Mouse (Mus musculus): ENCODE measurements around the gene Ccdc117.
A peak's percentile ranks its signal among the peaks of the same experiment; 100 is the strongest.
"Not testable (repeated sequence)": the region's sequence is repeated elsewhere in the genome, so short reads cannot be mapped to it uniquely, and the experiment has no call there.

Ccdc117 gene

GRCm38 (mm10) chr11:5509215-5510098 is 32.5 kb downstream of the Ccdc117 start:
- DNase-seq (ENCODE audit: low read depth) = peak; percentile 65

GRCm38 (mm10) chr11:5505856-5506575 is 36.0 kb downstream of the Ccdc117 start:
- DNase-seq (ENCODE audit: low read depth) = no peak

- no peak for DNase-seq (ENCODE audit: low read depth)
Observed at GRCm38 (mm10) chr11:5502351-5503051, 39.5 kb downstream of the Ccdc117 start.

- DNase-seq (ENCODE audit: low read depth) = no peak
Observed at GRCm38 (mm10) chr11:5500903-5501741, 40.9 kb downstream of the Ccdc117 start.

- no peak for DNase-seq (ENCODE audit: low read depth)
Observed at GRCm38 (mm10) chr11:5499961-5500644, 41.9 kb downstream of the Ccdc117 start.

- no peak for DNase-seq (ENCODE audit: low read depth)
Observed at GRCm38 (mm10) chr11:5498931-5499661, 42.9 kb downstream of the Ccdc117 start.

GRCm38 (mm10) chr11:5498422-5498821 is 43.6 kb downstream of the Ccdc117 start:
- no peak for DNase-seq (ENCODE audit: low read depth)

- DNase-seq (ENCODE audit: low read depth) = no peak
Observed at GRCm38 (mm10) chr11:5496559-5497248, 45.3 kb downstream of the Ccdc117 start.

- DNase-seq (ENCODE audit: low read depth) = no peak
Observed at GRCm38 (mm10) chr11:5495906-5496305, 46.1 kb downstream of the Ccdc117 start.

GRCm38 (mm10) chr11:5495286-5495832 is 46.6 kb downstream of the Ccdc117 start:
- no peak for DNase-seq (ENCODE audit: low read depth)

- no peak for DNase-seq (ENCODE audit: low read depth)
Observed at GRCm38 (mm10) chr11:5493869-5494268, 48.1 kb downstream of the Ccdc117 start.

GRCm38 (mm10) chr11:5491912-5492311 is 50.1 kb downstream of the Ccdc117 start:
- DNase-seq (ENCODE audit: low read depth) = no peak

GRCm38 (mm10) chr11:5490989-5491656 is 50.9 kb downstream of the Ccdc117 start:
- DNase-seq (ENCODE audit: low read depth) = no peak

- DNase-seq (ENCODE audit: low read depth) = not testable (repeated sequence)
Observed at GRCm38 (mm10) chr11:5489433-5489832, 52.6 kb downstream of the Ccdc117 start.

GRCm38 (mm10) chr11:5485193-5486011 is 56.6 kb downstream of the Ccdc117 start:
- peak; percentile 73 for DNase-seq (ENCODE audit: low read depth)

- no peak for DNase-seq (ENCODE audit: low read depth)
Observed at GRCm38 (mm10) chr11:5482581-5482980, 59.4 kb downstream of the Ccdc117 start.
